Mouse (Mus musculus) erythroblast, embryonic 14.5 days (primary cell): ENCODE results near the gene Krtap5-2.
"Not testable (repeated sequence)": the region's sequence is repeated elsewhere in the genome, so short reads cannot be mapped to it uniquely, and the experiment has no call there.

ENCODE experiments used
- GATA1 ChIP-seq: IDR thresholded peaks from 2 replicates; pipeline ENCODE4 v1.6.1; 2012; ENCODE audit warnings: low read length, inconsistent platforms, mixed read lengths
- TAL1 ChIP-seq: IDR thresholded peaks from 3 replicates; pipeline ENCODE4 v1.6.1; 2012; ENCODE audit warnings: low read length, inconsistent platforms, mixed read lengths

GRCm38 (mm10) chr7:142135934-142136333 is 39.9 kb downstream of the Krtap5-2 start, which contains the start of gene Gm39115:
- not testable (repeated sequence) for TF ChIP-seq TAL1, GATA1
